Mouse (Mus musculus) spleen, adult 2 months (tissue): ENCODE results near the gene Slc11a2.

Experiments used
- CTCF ChIP-seq: fragments of 200-500 bp; IDR thresholded peaks from 2 replicates; pipeline ENCODE4 v1.5.1; 2011; ENCODE audit warnings: mild to moderate bottlenecking, inconsistent platforms; ENCODE audit not compliant: insufficient read depth, insufficient read length, insufficient replicate concordance; ENCODE audit errors: extremely low read depth
- POLR2A ChIP-seq: fragments of 200-500 bp; IDR thresholded peaks from 2 replicates; pipeline ENCODE4 v1.6.1; 2011; ENCODE audit warnings: low read depth, low read length, inconsistent platforms

- no peak for TF ChIP-seq POLR2A
- TF ChIP-seq CTCF = peak; percentile 24; the same call in 1 of the 2 replicates
Observed at GRCm38 (mm10) chr15:100375066-100375465, 49.8 kb downstream of the Slc11a2 start.
